In genomic region chr2:58174476-58175286, GRCm38 (mm10) we compare ENCODE assay signal across 11 mouse cellular contexts. TPM values are rescaled to one million over a fixed set of nuclear protein-coding genes. Genes with fewer than 3 reads are reported as not detected.
DNase-seq lines count a peak whose midpoint lies in the region; ATAC-seq and TF ChIP-seq lines count a peak whose summit lies in the region.
"Had no signal": no experiment of that assay in that cellular context is flagged by ENCODE, and none has a peak within 500 bp of the region (broad histone marks: within the 10 kb centered on the region; RNA-seq: fewer than 3 reads in every experiment).

No protein-coding gene starts in this region.

- WGBS in hindbrain, postnatal 0 days = 13% methylated on average over 9 of the region's 9 CpGs
- WGBS in neural tube, embryonic 14.5 days = 31% methylated on average over 9 of the region's 9 CpGs

- intact Hi-C loops in gastrocnemius, adult 2 months (cut with DNase I) = no loop called here
- intact Hi-C loops in gastrocnemius, postnatal 14 days (cut with DNase I; ENCODE audit: low total_unique reads) = no loop called here

- no peak for DNase-seq in gastrocnemius, adult 2 months
- DNase-seq in gastrocnemius, postnatal 14 days = no peak
- DNase-seq in right cerebral cortex, adult 2 months (ENCODE audit: low spot score in 2 of 2) = peak; percentile 17 to 40
- no peak for DNase-seq in right cerebral cortex, postnatal 25 days
- DNase-seq in hindbrain, postnatal 0 days (ENCODE audit: low spot score) = peak; percentile 68
- DNase-seq in frontal cortex, postnatal 25 days (ENCODE audit: low spot score in 2 of 2) = no peak

- H3K4me1 ChIP-seq in hindbrain, postnatal 0 days (ENCODE audit: insufficient read depth, low read length) = peaks cover 4% of the 10 kb centered on the region; the same call in 1 of the 2 replicates
- H3K4me1 ChIP-seq in neural tube, embryonic 14.5 days (ENCODE audit: control insufficient read depth, insufficient read depth, low read length) = no peaks in the 10 kb centered on the region

- no peaks in the 10 kb centered on the region for H3K36me3 ChIP-seq in hindbrain, postnatal 0 days (ENCODE audit: insufficient read depth, low read length)
- H3K36me3 ChIP-seq in neural tube, embryonic 14.5 days (ENCODE audit: control insufficient read depth, insufficient read depth, low read length) = no peaks in the 10 kb centered on the region
- H3K36me3 ChIP-seq: embryonic facial prominence, embryonic 13.5 days had no signal

- no peak overlapping the region for H3K4me3 ChIP-seq in gastrocnemius, adult 2 months
- H3K4me3 ChIP-seq in hindbrain, postnatal 0 days (ENCODE audit: low read length) = no peak overlapping the region
- H3K4me3 ChIP-seq in neural tube, embryonic 14.5 days (ENCODE audit: low read depth, low read length) = no peak overlapping the region
- H3K4me3 ChIP-seq: embryonic facial prominence, embryonic 13.5 days had no signal

- 0 out of 2 replicates have a peak overlapping the region, but pooled peaks have one; percentile 19 for H3K9ac ChIP-seq in hindbrain, postnatal 0 days (replicated peaks; ENCODE audit: low read length)
- no peak overlapping the region; the same call in 1 of the 2 replicates for H3K9ac ChIP-seq in neural tube, embryonic 14.5 days (replicated peaks; ENCODE audit: low read depth, low read length)
- H3K9ac ChIP-seq: embryonic facial prominence, embryonic 13.5 days; liver, embryonic 14.5 days had no signal

- no peak for TF ChIP-seq CTCF in gastrocnemius, adult 2 months (IDR thresholded peaks at IDR 0.05)
- TF ChIP-seq CTCF in hindbrain, postnatal 0 days (IDR thresholded peaks at IDR 0.05; ENCODE audit: low read depth) = no peak

- H3K27me3 ChIP-seq in hindbrain, postnatal 0 days (ENCODE audit: insufficient read depth, low read length) = no peaks in the 10 kb centered on the region
- H3K27me3 ChIP-seq in neural tube, embryonic 14.5 days (ENCODE audit: control insufficient read depth, insufficient read depth, low read length) = no peaks in the 10 kb centered on the region
- H3K27me3 ChIP-seq: embryonic facial prominence, embryonic 13.5 days had no signal

- peak; percentile 90 for ATAC-seq in hindbrain, postnatal 0 days
- peak; percentile 90 for ATAC-seq in neural tube, embryonic 14.5 days (ENCODE audit: low read depth)
- ATAC-seq in erythroblast, adult 5-6 weeks (replicated peaks; ENCODE audit: low FRiP score, poor library complexity, severe bottlenecking) = no peak
- ATAC-seq: inflammation-experienced regulatory T-cells, adult 6 months had no signal

- peak overlapping the region; percentile 22; the same call in 1 of the 2 replicates for H3K4me2 ChIP-seq in hindbrain, postnatal 0 days (ENCODE audit: low read depth, low read length)
- no peak overlapping the region for H3K4me2 ChIP-seq in neural tube, embryonic 14.5 days (ENCODE audit: low read depth, low read length)
- H3K4me2 ChIP-seq: embryonic facial prominence, embryonic 13.5 days had no signal

- peak overlapping the region; percentile 57; the same call in 1 of the 2 replicates for H3K27ac ChIP-seq in gastrocnemius, adult 2 months
- peak overlapping the region; percentile 33 for H3K27ac ChIP-seq in hindbrain, postnatal 0 days
- H3K27ac ChIP-seq in neural tube, embryonic 14.5 days (ENCODE audit: low read depth, low read length) = peak overlapping the region; percentile 64
- H3K27ac ChIP-seq: embryonic facial prominence, embryonic 13.5 days; liver, embryonic 14.5 days had no signal

- no peaks in the 10 kb centered on the region for H3K9me3 ChIP-seq in hindbrain, postnatal 0 days (ENCODE audit: low read length)
- H3K9me3 ChIP-seq in neural tube, embryonic 14.5 days (ENCODE audit: control insufficient read depth, low read length) = no peaks in the 10 kb centered on the region
- H3K9me3 ChIP-seq: embryonic facial prominence, embryonic 13.5 days had no signal

RNA-seq across cellular contexts. Expression of gene Cytip, which starts 20.7 kb away (rescaled TPM):
- total RNA-seq in gastrocnemius, adult 2 months (2021) = under 1 TPM; 0.28 to 0.42 TPM
- under 1 TPM; 0.13 to 0.37 TPM for total RNA-seq in gastrocnemius, postnatal 14 days (2021)
- total RNA-seq in hindbrain, postnatal 0 days (2014; rRNA removed) = 0.11 TPM in 1 of 2 replicates, not detected in the other
- polyA plus RNA-seq in hindbrain, postnatal 0 days (2015; fragmentation: Nextera tagmentation; extraction: Ambion mirVana) = 0.24 and 0.49 TPM in 2 replicates
- 0.33 TPM in 1 of 2 replicates, not detected in the other for polyA plus RNA-seq in neural tube, embryonic 14.5 days (2014; fragmentation: Nextera tagmentation; extraction: Ambion mirVana)
- total RNA-seq in erythroblast, adult 5-6 weeks (2015; ENCODE audit: low replicate concordance) = 11.7 and 13.8 TPM in 2 replicates
- total RNA-seq in erythroblast, adult 5-6 weeks (2017; ENCODE audit: low replicate concordance) = 15.6 and 18.3 TPM in 2 replicates

Comparison
In these comparisons a context has a peak if more than half of its experiments do, and no peak if none do; other contexts are left out.
1. DNase-seq: peak in right cerebral cortex, adult 2 months (2 of 2) and hindbrain, postnatal 0 days (single experiment); none in gastrocnemius, adult 2 months (single experiment), gastrocnemius, postnatal 14 days (single experiment), right cerebral cortex, postnatal 25 days (single experiment) and frontal cortex, postnatal 25 days (0 of 2).
2. RNA of gene Cytip, which starts 20.7 kb away (total RNA-seq): 11.7 to 18.3 TPM in erythroblast, adult 5-6 weeks; 0.28 to 0.42 TPM in gastrocnemius, adult 2 months, 0.13 to 0.37 TPM in gastrocnemius, postnatal 14 days and 0.11 TPM in hindbrain, postnatal 0 days; every median in the first group is over 4 times any median in the second.
3. Peak in every context shown above with its lines, with median percentiles within 50 percentile points of each other: H3K27ac ChIP-seq.